Mouse (Mus musculus) embryonic facial prominence, embryonic 14.5 days (tissue): ENCODE data around the gene Ntrk3. TPM values are rescaled to one million over a fixed set of nuclear protein-coding genes. Genes with fewer than 3 reads are reported as not detected.

Source experiments
- ATAC-seq: fragments of 200-750 bp; cut with Nextera tagmentation; 2 replicates; pipeline ENCODE4 v1.8.0; 2017; ENCODE audit warnings: low read depth, moderate number of reproducible peaks, moderate TSS enrichment
- DNase-seq: peaks from one replicate; pipeline ENCODE4 v3.0.0-alpha.2; 2015; ENCODE audit warnings: low spot score
- H3K27ac ChIP-seq: fragments of 300-500 bp; sonication (generic); replicated peaks from 2 replicates; pipeline ENCODE4 v1.5.1; 2014; ENCODE audit warnings: low read depth, mild to moderate bottlenecking, low read length, moderate library complexity
- H3K27me3 ChIP-seq: fragments of 300-500 bp; sonication (generic); replicated peaks from 2 replicates; pipeline ENCODE4 v1.6.1; 2014; ENCODE audit warnings: low read length; ENCODE audit not compliant: control insufficient read depth, insufficient read depth
- H3K36me3 ChIP-seq: fragments of 300-500 bp; sonication (generic); 2 replicates; pipeline ENCODE4 v1.6.1; 2014; ENCODE audit warnings: low read length, mixed read lengths; ENCODE audit not compliant: control insufficient read depth, insufficient read depth
- H3K4me1 ChIP-seq: fragments of 300-500 bp; sonication (generic); 2 replicates; pipeline ENCODE4 v1.6.1; 2014; ENCODE audit warnings: antibody characterized with exemption, low read length; ENCODE audit not compliant: control insufficient read depth, insufficient read depth
- H3K4me2 ChIP-seq: fragments of 300-500 bp; sonication (generic); 2 replicates; pipeline ENCODE4 v1.6.1; 2014; ENCODE audit warnings: low read depth, mild to moderate bottlenecking, low read length, moderate library complexity, mixed read lengths
- H3K4me3 ChIP-seq: fragments of 300-500 bp; sonication (generic); 2 replicates; pipeline ENCODE4 v1.5.1; 2014; ENCODE audit warnings: low read depth, mild to moderate bottlenecking, low read length
- H3K9ac ChIP-seq: fragments of 300-500 bp; sonication (generic); 2 replicates; pipeline ENCODE4 v1.6.1; 2014; ENCODE audit warnings: low read depth, mild to moderate bottlenecking, low read length, moderate library complexity, mixed read lengths
- H3K9me3 ChIP-seq: fragments of 300-500 bp; sonication (generic); 2 replicates; pipeline ENCODE4 v1.6.1; 2016; ENCODE audit warnings: low read length; ENCODE audit not compliant: control insufficient read depth
- WGBS: fragments of 180-500 bp; shearing (Covaris S2); extraction: QIAGEN DNeasy Blood & Tissue Kit; methylation state at CpG from one replicate; pipeline ENCODE4 v1.1.7; 2014; 5-methylcytosine and 5-hydroxymethylcytosine counted together
- polyA plus RNA-seq: library from polyadenylated mRNA; unstranded; fragments of >200 nt; fragmentation: Nextera tagmentation; extraction: Ambion mirVana; gene quantifications from 2 replicates; pipeline ENCODE4 v1.2.1, GENCODE M21; 2014

The Ntrk3 gene
- polyA plus RNA-seq = 8.2 and 10.5 TPM in 2 replicates

GRCm38 (mm10) chr7:78737614-78738210, at the start of gene Ntrk3:
TSS of gene Ntrk3 (minus strand) at chr7:78738012.
- Histone ChIP-seq H3K4me1 (no peaks in the 10 kb centered on the region), H3K36me3 (no peaks in the 10 kb centered on the region), H3K27ac (no peak within 1 kb of the TSS), H3K27me3 (no peaks in the 10 kb centered on the region), H3K9me3 (no peaks in the 10 kb centered on the region), H3K9ac (no peak within 1 kb of the TSS), H3K4me3 (no peak within 1 kb of the TSS), H3K4me2 (no peak within 1 kb of the TSS)
- ATAC-seq (no peak), DNase-seq (no peak)
- WGBS = 82% methylated on average over 5 of the region's 5 CpGs

GRCm38 (mm10) chr7:78785906-78786305, 48.1 kb upstream of the Ntrk3 start:
- Histone ChIP-seq H3K4me2 (no peak overlapping the region), H3K36me3 (peaks cover 48% of the 10 kb centered on the region; the same call in 1 of the 2 replicates), H3K27me3 (no peaks in the 10 kb centered on the region), H3K4me1 (no peaks in the 10 kb centered on the region), H3K27ac (no peak overlapping the region), H3K9ac (peak overlapping the region; percentile 25; the same call in 1 of the 2 replicates), H3K9me3 (no peaks in the 10 kb centered on the region), H3K4me3 (no peak overlapping the region)
- 71% methylated on average over 5 of the region's 5 CpGs for WGBS
- no peak for ATAC-seq
- DNase-seq = no peak

- Histone ChIP-seq H3K4me1 (no peaks in the 10 kb centered on the region), H3K9me3 (no peaks in the 10 kb centered on the region), H3K4me2 (peak within 1 kb of the TSS; percentile 81), H3K36me3 (peaks cover 46% of the 10 kb centered on the region), H3K27me3 (no peaks in the 10 kb centered on the region), H3K27ac (peak within 1 kb of the TSS; percentile 59), H3K4me3 (peak within 1 kb of the TSS; percentile 77), H3K9ac (peak within 1 kb of the TSS; percentile 88)
- DNase-seq = peak; percentile 94
- ATAC-seq = peak; percentile 99
- under 1% methylated on average over 39 of the region's 44 CpGs for WGBS
These were observed 45.1 kb upstream of the Ntrk3 start, which contains the start of the genes Mrps11 and Mrpl46 for GRCm38 (mm10) chr7:78782639-78783581. TSS of gene Mrps11 (plus strand) at chr7:78783119. TSS of gene Mrpl46 (minus strand) at chr7:78783531.

GRCm38 (mm10) chr7:78778741-78779140, 40.9 kb upstream of the Ntrk3 start:
- ATAC-seq = no peak
- H3K9ac ChIP-seq = no peak overlapping the region
- no peak overlapping the region for H3K27ac ChIP-seq
- H3K4me3 ChIP-seq = no peak overlapping the region
- no peaks in the 10 kb centered on the region for H3K4me1 ChIP-seq
- H3K9me3 ChIP-seq = no peaks in the 10 kb centered on the region
- no peaks in the 10 kb centered on the region for H3K27me3 ChIP-seq
- H3K4me2 ChIP-seq = no peak overlapping the region
- WGBS = 92% methylated on average over 5 of the region's 5 CpGs
- H3K36me3 ChIP-seq = peaks cover 60% of the 10 kb centered on the region
- no peak for DNase-seq

- no peak for DNase-seq
- no peak overlapping the region for H3K4me3 ChIP-seq
- no peaks in the 10 kb centered on the region for H3K4me1 ChIP-seq
- H3K27me3 ChIP-seq = no peaks in the 10 kb centered on the region
- H3K4me2 ChIP-seq = no peak overlapping the region
- no peak overlapping the region for H3K9ac ChIP-seq
- ATAC-seq = no peak
- no peak overlapping the region for H3K27ac ChIP-seq
- H3K36me3 ChIP-seq = peaks cover 32% of the 10 kb centered on the region
- 87% methylated on average over 5 of the region's 5 CpGs for WGBS
- no peaks in the 10 kb centered on the region for H3K9me3 ChIP-seq
These were observed 33.1 kb upstream of the Ntrk3 start for GRCm38 (mm10) chr7:78770936-78771335.

- Histone ChIP-seq H3K27ac (no peak overlapping the region), H3K4me2 (no peak overlapping the region), H3K4me3 (no peak overlapping the region), H3K9ac (no peak overlapping the region), H3K27me3 (0 out of 2 replicates have a peak, but pooled peaks cover 3% of the 10 kb centered on the region), H3K36me3 (peaks cover 16% of the 10 kb centered on the region), H3K9me3 (no peaks in the 10 kb centered on the region), H3K4me1 (no peaks in the 10 kb centered on the region)
- DNase-seq = peak; percentile 51
- WGBS = 52% methylated on average over 7 of the region's 7 CpGs
- ATAC-seq = 0 out of 2 replicates have a peak, but pooled peaks have one; percentile 37
These were observed 31.4 kb upstream of the Ntrk3 start for GRCm38 (mm10) chr7:78769075-78769652.

GRCm38 (mm10) chr7:78767929-78768531, 30.2 kb upstream of the Ntrk3 start:
- WGBS = 85% methylated on average over 12 of the region's 12 CpGs

More at GRCm38 (mm10) chr7:78767929-78768531, 30.2 kb upstream of the Ntrk3 start:
- Histone ChIP-seq H3K36me3 (0 out of 2 replicates have a peak, but pooled peaks cover 4% of the 10 kb centered on the region), H3K27ac (no peak overlapping the region), H3K4me3 (no peak overlapping the region), H3K9ac (no peak overlapping the region), H3K4me2 (no peak overlapping the region), H3K27me3 (0 out of 2 replicates have a peak, but pooled peaks cover 3% of the 10 kb centered on the region), H3K9me3 (no peaks in the 10 kb centered on the region), H3K4me1 (no peaks in the 10 kb centered on the region)
- no peak for DNase-seq
- no peak for ATAC-seq
